Mouse (Mus musculus): ENCODE measurements around the gene Egr2. TPM values are rescaled to one million over a fixed set of nuclear protein-coding genes. Genes with fewer than 3 reads are reported as not detected.

Egr2 gene
- total and polyA plus RNA-seq, 3 experiments: 1.0 to 4.7 (median 3.1) TPM

- peaks cover 15% of the 10 kb centered on the region for H3K9me3 ChIP-seq (replicated peaks; ENCODE audit: low read length)
- no peak overlapping the region for H3K4me2 ChIP-seq (ENCODE audit: insufficient read depth, low read depth, poor library complexity, severe bottlenecking)
- H3K4me3 ChIP-seq (replicated peaks in 1 of 3; ENCODE audit: low read depth in 2 of 3, low read length in 2 of 3, poor library complexity in 1 of 3): peak overlapping the region in 1 of 3 experiments; percentile 16
- TF ChIP-seq MAZ (IDR thresholded peaks at IDR 0.05; ENCODE audit: low read depth, low read length) (peak; percentile 58; the same call in 1 of the 2 replicates), KAT2A (IDR thresholded peaks at IDR 0.05; ENCODE audit: insufficient replicate concordance, low read length) (no peak), MAFK (IDR thresholded peaks at IDR 0.05; ENCODE audit: insufficient replicate concordance, low read length) (no peak), ZNF384 (IDR thresholded peaks at IDR 0.05; ENCODE audit: low read depth, low read length) (no peak), ZKSCAN1 (IDR thresholded peaks at IDR 0.05; ENCODE audit: borderline replicate concordance, low read depth, low read length) (no peak), IRF4 (IDR thresholded peaks at IDR 0.05; ENCODE audit: low read depth, low read length) (peak; percentile 70; the same call in 1 of the 2 replicates), HCFC1 (IDR thresholded peaks at IDR 0.05; ENCODE audit: low read depth, low read length) (no peak), MEF2A (IDR thresholded peaks at IDR 0.05; ENCODE audit: borderline replicate concordance, low read depth, low read length) (0 out of 2 replicates have a peak, but pooled peaks have one; percentile 29), EP300 (IDR thresholded peaks at IDR 0.05; ENCODE audit: low read length) (peak; percentile 72), MYC (IDR thresholded peaks at IDR 0.05; ENCODE audit: low read depth, low read length) (0 out of 2 replicates have a peak, but pooled peaks have one; percentile 30), ZC3H11A (IDR thresholded peaks at IDR 0.05; ENCODE audit: low read depth, low read length) (no peak), BHLHE40 (IDR thresholded peaks at IDR 0.05; ENCODE audit: low read depth, low read length) (0 out of 2 replicates have a peak, but pooled peaks have one; percentile 37), ETS1 (conservative IDR thresholded peaks at IDR 0.05; ENCODE audit: low read depth, low read length) (peak; percentile 37; the same call in 1 of the 2 replicates), NELFE (IDR thresholded peaks at IDR 0.05; ENCODE audit: low read depth, low read length) (no peak)
- in situ Hi-C loops (cut with MboI; ENCODE audit: low pct_ligation_motif_present, low pct_unique_long_range_greater_than_20kb, low sequenced_read_pairs) (no loop called here), dilution Hi-C loops (cut with MboI; ENCODE audit: extremely low pct_ligation_motif_present, extremely low pct_unique_long_range_greater_than_20kb, low sequenced_read_pairs) (no loop called here)
- no peak overlapping the region for H3K9ac ChIP-seq (ENCODE audit: insufficient read depth, low read depth)
- H3K79me2 ChIP-seq (replicated peaks; ENCODE audit: control insufficient read depth, extremely low read depth, insufficient read depth, poor library complexity, severe bottlenecking): no peaks in the 10 kb centered on the region
- no peaks in the 10 kb centered on the region for H3K36me3 ChIP-seq (replicated peaks in 1 of 2; ENCODE audit: control insufficient read depth in 1 of 2, insufficient read depth in 1 of 2, low read length in 1 of 2)
- H3K27ac ChIP-seq (ENCODE audit: insufficient read depth, low read depth): no peak overlapping the region
- DNase-seq (ENCODE audit: extremely low read depth): peak; percentile 49
- peaks cover 11 to 51% of the 10 kb centered on the region in 2 experiments for H3K4me1 ChIP-seq (ENCODE audit: control insufficient read depth in 1 of 2, insufficient read depth in 2 of 2)
- no peaks in the 10 kb centered on the region for H3K27me3 ChIP-seq (replicated peaks)
Measured at GRCm38 (mm10) chr10:67489836-67490235, 45.4 kb upstream of the Egr2 start.

- H3K4me2 ChIP-seq (ENCODE audit: insufficient read depth, low read depth, poor library complexity, severe bottlenecking): no peak overlapping the region
- H3K27me3 ChIP-seq (replicated peaks): no peaks in the 10 kb centered on the region
- in situ Hi-C loops (cut with MboI; ENCODE audit: low pct_ligation_motif_present, low pct_unique_long_range_greater_than_20kb, low sequenced_read_pairs): no loop called here
- TF ChIP-seq UBTF (IDR thresholded peaks at IDR 0.05; ENCODE audit: low read depth, low read length) (no peak), MAX (IDR thresholded peaks at IDR 0.05; ENCODE audit: low read length) (no peak), ZMIZ1 (IDR thresholded peaks at IDR 0.05; ENCODE audit: low read depth, low read length) (no peak), BHLHE40 (IDR thresholded peaks at IDR 0.05; ENCODE audit: low read depth, low read length) (no peak), MEF2A (IDR thresholded peaks at IDR 0.05; ENCODE audit: borderline replicate concordance, low read depth, low read length) (no peak), POLR2A (IDR thresholded peaks at IDR 0.05; ENCODE audit: low read depth, low read length) (no peak), KAT2A (IDR thresholded peaks at IDR 0.05; ENCODE audit: insufficient replicate concordance, low read length) (no peak)
- H3K9ac ChIP-seq (ENCODE audit: insufficient read depth, low read depth): no peak overlapping the region
- H3K9me3 ChIP-seq (replicated peaks; ENCODE audit: low read length): peaks cover 7% of the 10 kb centered on the region
- H3K4me1 ChIP-seq (ENCODE audit: control insufficient read depth in 1 of 2, insufficient read depth in 2 of 2): peaks cover 11 to 51% of the 10 kb centered on the region in 2 experiments
- H3K79me2 ChIP-seq (replicated peaks; ENCODE audit: control insufficient read depth, extremely low read depth, insufficient read depth, poor library complexity, severe bottlenecking): no peaks in the 10 kb centered on the region
- DNase-seq (ENCODE audit: extremely low read depth): no peak
- H3K4me3 ChIP-seq (replicated peaks in 1 of 3; ENCODE audit: low read depth in 2 of 3, low read length in 2 of 3, poor library complexity in 1 of 3): no peak overlapping the region
- H3K36me3 ChIP-seq (replicated peaks in 1 of 2; ENCODE audit: control insufficient read depth in 1 of 2, insufficient read depth in 1 of 2, low read length in 1 of 2): no peaks in the 10 kb centered on the region
- dilution Hi-C loops (cut with MboI; ENCODE audit: extremely low pct_ligation_motif_present, extremely low pct_unique_long_range_greater_than_20kb, low sequenced_read_pairs): no loop called here
- no peak overlapping the region for H3K27ac ChIP-seq (ENCODE audit: insufficient read depth, low read depth)
Measured at GRCm38 (mm10) chr10:67490632-67491031, 44.6 kb upstream of the Egr2 start.
